Mouse (Mus musculus): ENCODE measurements at regions not wholly inside any gene's neighbourhood (a gene's known extent, or its start where the extent isn't known, plus 50 kb on each side); places are given as distances from the start of the nearest gene placed in this dataset.

GRCm38 (mm10) chr10:99644981-99645380 lies 114.5 kb downstream of the Csl start:
- TF ChIP-seq POLR2A (IDR thresholded peaks at IDR 0.05; ENCODE audit: control insufficient read depth in 1 of 2, insufficient read depth in 1 of 2, low read depth in 1 of 2, low read length in 2 of 2, poor library complexity in 1 of 2) (no peak), NRF1 (IDR thresholded peaks at IDR 0.05; ENCODE audit: insufficient read depth, low read depth, low read length, poor library complexity, severe bottlenecking) (no peak), GATA1 (IDR thresholded peaks at IDR 0.05; ENCODE audit: low read depth, low read length) (no peak), ETS1 (IDR thresholded peaks at IDR 0.05; ENCODE audit: low read depth, low read length) (no peak), CTCF (IDR thresholded peaks at IDR 0.05 in 2 of 3, conservative IDR thresholded peaks at IDR 0.05 in 1 of 3; ENCODE audit: control insufficient read depth in 1 of 3, insufficient read depth in 1 of 3, low read depth in 2 of 3, low read length in 3 of 3, poor library complexity in 1 of 3, severe bottlenecking in 1 of 3) (peak in 2 of 3 experiments; percentile 11 to 47; a peak in 4 of 6 replicates), ZNF384 (IDR thresholded peaks at IDR 0.05; ENCODE audit: low read depth, low read length) (no peak), CHD2 (IDR thresholded peaks at IDR 0.05; ENCODE audit: low read length) (no peak)

All from MEL (cell line).